ENCODE assay signal across 9 mouse cellular contexts in the genomic region with DNA sequence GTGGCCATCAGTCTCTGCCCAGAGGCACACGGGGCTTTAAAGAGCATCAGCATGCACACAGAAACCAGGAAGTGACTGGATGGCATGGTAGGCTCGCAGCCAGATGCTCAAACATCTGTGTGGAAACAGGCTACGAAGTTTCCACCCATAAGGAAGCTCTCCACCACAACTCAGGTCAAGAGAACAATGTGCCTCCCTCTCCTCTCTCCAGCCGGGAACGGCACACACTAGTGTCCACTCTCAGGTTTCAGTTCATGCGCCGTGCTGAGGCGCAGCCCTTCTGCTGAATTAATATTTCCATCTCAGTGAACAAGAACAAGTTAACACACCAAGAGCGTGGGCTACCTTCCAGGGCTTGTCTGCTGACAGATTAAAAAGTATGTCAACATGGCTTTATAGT.
DNase-seq lines count a peak whose midpoint lies in the region; ATAC-seq and TF ChIP-seq lines count a peak whose summit lies in the region.
"Had no signal": no experiment of that assay in that cellular context is flagged by ENCODE, and none has a peak within 500 bp of the region (broad histone marks: within the 10 kb centered on the region; RNA-seq: fewer than 3 reads in every experiment).

No protein-coding gene starts in this region.

- H3K36me3 ChIP-seq in heart, embryonic 16.5 days (ENCODE audit: control insufficient read depth, insufficient read depth), result no peaks in the 10 kb centered on the region
- H3K36me3 ChIP-seq in heart, embryonic 11.5 days (ENCODE audit: control insufficient read depth, insufficient read depth, low read length), result no peaks in the 10 kb centered on the region
- H3K36me3 ChIP-seq in hindbrain, postnatal 0 days (ENCODE audit: insufficient read depth, low read length), result no peaks in the 10 kb centered on the region
- H3K36me3 ChIP-seq: liver, embryonic 13.5 days had no signal

- peak overlapping the region; percentile 34; the same call in 1 of the 2 replicates for H3K4me2 ChIP-seq in heart, embryonic 16.5 days (ENCODE audit: low read depth, low read length)
- H3K4me2 ChIP-seq in heart, embryonic 11.5 days, result no peak overlapping the region
- H3K4me2 ChIP-seq in hindbrain, postnatal 0 days (ENCODE audit: low read depth, low read length), result peak overlapping the region; percentile 23
- H3K4me2 ChIP-seq: liver, embryonic 13.5 days had no signal

- TF ChIP-seq CTCF in hindbrain, postnatal 0 days (IDR thresholded peaks at IDR 0.05; ENCODE audit: low read depth), result no peak

- H3K9me3 ChIP-seq in heart, embryonic 16.5 days (replicated peaks; ENCODE audit: control insufficient read depth, low read length), result no peaks in the 10 kb centered on the region
- H3K9me3 ChIP-seq in heart, embryonic 11.5 days (replicated peaks; ENCODE audit: control insufficient read depth, low read length), result no peaks in the 10 kb centered on the region
- no peaks in the 10 kb centered on the region for H3K9me3 ChIP-seq in hindbrain, postnatal 0 days (ENCODE audit: low read length)
- H3K9me3 ChIP-seq: liver, embryonic 13.5 days had no signal

- H3K27me3 ChIP-seq in heart, embryonic 16.5 days (ENCODE audit: control insufficient read depth, insufficient read depth, low read length), result no peaks in the 10 kb centered on the region
- H3K27me3 ChIP-seq in heart, embryonic 11.5 days (ENCODE audit: control insufficient read depth, insufficient read depth, low read length), result no peaks in the 10 kb centered on the region
- no peaks in the 10 kb centered on the region for H3K27me3 ChIP-seq in hindbrain, postnatal 0 days (ENCODE audit: insufficient read depth, low read length)
- H3K27me3 ChIP-seq: liver, embryonic 13.5 days had no signal

- peak; percentile 61 to 67 for DNase-seq in cerebellum, postnatal 25 days
- DNase-seq in hindbrain, postnatal 0 days (ENCODE audit: low spot score), result peak; percentile 71
- no peak for DNase-seq in spleen, postnatal 4 days (ENCODE audit: low spot score in 2 of 2)
- DNase-seq in thymus, postnatal 10 days (ENCODE audit: low spot score in 2 of 2), result no peak
- DNase-seq in spleen, adult 12 weeks (ENCODE audit: low spot score), result no peak
- DNase-seq: liver, embryonic 13.5 days had no signal

- H3K4me1 ChIP-seq in heart, embryonic 16.5 days (ENCODE audit: control insufficient read depth, insufficient read depth, low read length), result peaks cover 12% of the 10 kb centered on the region
- peaks cover 6% of the 10 kb centered on the region; the same call in 1 of the 2 replicates for H3K4me1 ChIP-seq in heart, embryonic 11.5 days (ENCODE audit: control insufficient read depth, insufficient read depth, low read length)
- H3K4me1 ChIP-seq in hindbrain, postnatal 0 days (ENCODE audit: insufficient read depth, low read length), result no peaks in the 10 kb centered on the region
- H3K4me1 ChIP-seq: liver, embryonic 13.5 days had no signal

- 44% methylated on average over 9 of the region's 9 CpGs for WGBS in heart, embryonic 16.5 days
- WGBS in heart, embryonic 11.5 days (ENCODE audit: insufficient replicate concordance), result 68% methylated on average over 9 of the region's 9 CpGs
- 14% methylated on average over 9 of the region's 9 CpGs for WGBS in hindbrain, postnatal 0 days

- no peak overlapping the region for H3K9ac ChIP-seq in heart, embryonic 16.5 days (ENCODE audit: low read length)
- no peak overlapping the region for H3K9ac ChIP-seq in heart, embryonic 11.5 days (ENCODE audit: low read depth, low read length)
- H3K9ac ChIP-seq in hindbrain, postnatal 0 days (replicated peaks; ENCODE audit: low read length), result no peak overlapping the region
- H3K9ac ChIP-seq: liver, embryonic 13.5 days had no signal

- H3K4me3 ChIP-seq in heart, embryonic 16.5 days (ENCODE audit: low read length), result no peak overlapping the region
- no peak overlapping the region for H3K4me3 ChIP-seq in heart, embryonic 11.5 days (ENCODE audit: low read depth, low read length)
- H3K4me3 ChIP-seq in hindbrain, postnatal 0 days (ENCODE audit: low read length), result no peak overlapping the region
- H3K4me3 ChIP-seq: liver, embryonic 13.5 days had no signal

- H3K27ac ChIP-seq in heart, embryonic 16.5 days (ENCODE audit: low read length), result no peak overlapping the region
- no peak overlapping the region for H3K27ac ChIP-seq in heart, embryonic 11.5 days (ENCODE audit: low read depth, low read length)
- H3K27ac ChIP-seq in hindbrain, postnatal 0 days, result no peak overlapping the region
- H3K27ac ChIP-seq: liver, embryonic 13.5 days had no signal

- no peak for ATAC-seq in heart, embryonic 16.5 days (replicated peaks; ENCODE audit: extremely low read depth, insufficient read depth, low FRiP score)
- no peak for ATAC-seq in heart, embryonic 11.5 days (replicated peaks; ENCODE audit: insufficient number of reproducible peaks, low FRiP score, low TSS enrichment)
- peak; percentile 35; the same call in 1 of the 2 replicates for ATAC-seq in hindbrain, postnatal 0 days
- ATAC-seq in monocyte, adult 5-6 weeks (replicated peaks; ENCODE audit: insufficient number of reproducible peaks, low FRiP score, low TSS enrichment, poor library complexity, severe bottlenecking), result 0 out of 2 replicates have a peak, but pooled peaks have one; percentile 27

Comparison
In these comparisons a context has a peak if more than half of its experiments do, and no peak if none do; other contexts are left out.
1. ATAC-seq: peak in hindbrain, postnatal 0 days (single experiment) and monocyte, adult 5-6 weeks (single experiment); none in heart, embryonic 16.5 days (single experiment) and heart, embryonic 11.5 days (single experiment).
2. DNase-seq: peak in cerebellum, postnatal 25 days (2 of 2) and hindbrain, postnatal 0 days (single experiment); none in spleen, postnatal 4 days (0 of 2), thymus, postnatal 10 days (0 of 2) and spleen, adult 12 weeks (single experiment).